Mouse (Mus musculus): Measurements from ENCODE around the gene Uox. TPM values are rescaled to one million over a fixed set of nuclear protein-coding genes. Genes with fewer than 3 reads are reported as not detected.

Uox gene
- total RNA-seq, 4 experiments from 2014 or later: not detected

GRCm38 (mm10) chr3:146681696-146682095 lies 111.5 kb downstream of the Uox start:
- DNase-seq (ENCODE audit: low spot score): no peak

Other genes with a start within 250 kb of the Uox start
- 10 to 100 TPM; 13.1 to 17.5 (median 15.3) TPM for gene Ssx2ip, start 165.8 kb upstream of the Uox start, total RNA-seq (2022)
- 1 to 10 TPM; 2.7 to 4.1 (median 3.4) TPM for gene Ctbs, start 120.6 kb upstream of the Uox start, total RNA-seq (2022)
- gene Spata1, start 70.7 kb upstream of the Uox start, total RNA-seq (2022): 1 to 10 TPM; 3.0 to 3.4 (median 3.2) TPM
- 100 to 1,000 TPM; 252 to 269 (median 261) TPM for gene Gng5, start 70.6 kb upstream of the Uox start, total RNA-seq (2022)
- 10 to 100 TPM; 10.7 to 13.2 (median 12.2) TPM for gene Rpf1, start 49.0 kb upstream of the Uox start, total RNA-seq (2022)
- not detected for gene Dnase2b, start 45.2 kb downstream of the Uox start, total RNA-seq (2022)
- gene 4930503B20Rik, start 80.9 kb downstream of the Uox start, total RNA-seq (2022): under 1 TPM in 1 of 4 experiments, not detected in 3; 0.16 TPM
- gene Samd13, start 115.2 kb downstream of the Uox start, total RNA-seq (2022): 1 to 10 TPM; 2.4 to 3.9 (median 3.2) TPM
- 10 to 100 TPM; 55.5 to 64.9 (median 61.1) TPM for gene Prkacb, start 242.6 kb downstream of the Uox start, total RNA-seq (2022)

All from heart, adult 8-10 months (tissue).